Mouse (Mus musculus) heart, adult 2 months (tissue): ENCODE measurements around the gene Sppl3. TPM values are rescaled to one million over a fixed set of nuclear protein-coding genes. Genes with fewer than 3 reads are reported as not detected.

Experiments
- DNase-seq, 2 experiments: peaks; one replicate each; pipeline ENCODE4 v3.0.0; 2021
- H3K27ac ChIP-seq: fragments of 200-600 bp; 2 replicates; pipeline ENCODE4 v1.8.1; 2022
- H3K27me3 ChIP-seq: fragments of 200-500 bp; 2 replicates; pipeline ENCODE4 v1.6.1; 2012; ENCODE audit warnings: mild to moderate bottlenecking, low read length, inconsistent platforms, mixed read lengths; ENCODE audit not compliant: control insufficient read depth, insufficient read depth
- H3K36me3 ChIP-seq: fragments of 200-500 bp; 2 replicates; pipeline ENCODE4 v1.6.1; 2012; ENCODE audit warnings: low read length, inconsistent platforms; ENCODE audit not compliant: control insufficient read depth, insufficient read depth
- H3K4me1 ChIP-seq: fragments of 200-500 bp; 2 replicates; pipeline ENCODE4 v1.6.1; 2011; ENCODE audit warnings: low read length; ENCODE audit not compliant: control insufficient read depth, insufficient read depth
- H3K4me3 ChIP-seq: fragments of 200-600 bp; 2 replicates; pipeline ENCODE4 v1.8.1; 2022
- H3K79me2 ChIP-seq: fragments of 200-500 bp; replicated peaks from 2 replicates; pipeline ENCODE4 v1.6.1; 2012; ENCODE audit warnings: mild to moderate bottlenecking, inconsistent platforms, low read length, moderate library complexity, mixed read lengths; ENCODE audit not compliant: control insufficient read depth, insufficient read depth
- H3K9ac ChIP-seq: fragments of 200-500 bp; 2 replicates; pipeline ENCODE4 v1.6.1; 2012; ENCODE audit warnings: low read depth, mild to moderate bottlenecking, control low read depth, inconsistent platforms, low read length, mixed read lengths
- CTCF ChIP-seq: fragments of 200-600 bp; IDR thresholded peaks from 2 replicates; pipeline ENCODE4 v1.8.1; 2022; ENCODE audit warnings: antibody characterized with exemption, mild to moderate bottlenecking, moderate library complexity
- EP300 ChIP-seq: fragments of 200-500 bp; IDR thresholded peaks from 2 replicates; pipeline ENCODE4 v1.6.1; 2011; ENCODE audit warnings: low read depth, low read length, control low read depth; ENCODE audit not compliant: insufficient read depth
- POLR2A ChIP-seq: fragments of 200-500 bp; IDR thresholded peaks from 2 replicates; pipeline ENCODE4 v1.6.1; 2011; ENCODE audit warnings: mild to moderate bottlenecking, low read depth, low read length, control low read depth; ENCODE audit not compliant: insufficient read depth
- WGBS: fragments of 180-500 bp; shearing (Covaris S2); methylation state at CpG from one replicate; pipeline ENCODE4 v1.1.7; 2018; 5-methylcytosine and 5-hydroxymethylcytosine counted together
- intact Hi-C: fragments of 180-260 bp; cut with DNase I; formaldehyde crosslinking; loops from one replicate; pipeline ENCODE4 v1.15.1; 2025
- polyA plus RNA-seq: library from polyadenylated mRNA; depleted of rRNA; stranded (reverse); fragments of >200 nt; gene quantifications from 2 replicates; pipeline ENCODE4 v1.2.3, GENCODE M21; 2012
- total RNA-seq, 2 experiments: library from RNA; stranded (reverse); gene quantifications; 2 replicates each; pipeline ENCODE4 v1.2.3; 2021

Sppl3 gene
- total and polyA plus RNA-seq, 3 experiments: 32.0 to 40.8 (median 32.2) TPM

GRCm38 (mm10) chr5:115076144-115076901 lies 65.4 kb downstream of the Sppl3 start:
- peaks cover 6% of the 10 kb centered on the region for H3K4me1 ChIP-seq
- TF ChIP-seq POLR2A: no peak
- TF ChIP-seq EP300: 0 out of 2 replicates have a peak, but pooled peaks have one; percentile 29
- peak; percentile 91 for TF ChIP-seq CTCF
- H3K9ac ChIP-seq: no peak overlapping the region
- H3K27me3 ChIP-seq: no peaks in the 10 kb centered on the region
- peak; percentile 54 to 79 for DNase-seq
- no peak overlapping the region for H3K27ac ChIP-seq
- no peak overlapping the region for H3K4me3 ChIP-seq
- intact Hi-C loops: loop anchor here (1.0 to 2.0 kb wide), 2 partner anchors 64 to 97 kb away; no protein-coding TSS in a partner anchor
- WGBS: 45% methylated on average over 5 of the region's 5 CpGs
- H3K79me2 ChIP-seq: peaks cover 7% of the 10 kb centered on the region
- H3K36me3 ChIP-seq: no peaks in the 10 kb centered on the region

DNA sequence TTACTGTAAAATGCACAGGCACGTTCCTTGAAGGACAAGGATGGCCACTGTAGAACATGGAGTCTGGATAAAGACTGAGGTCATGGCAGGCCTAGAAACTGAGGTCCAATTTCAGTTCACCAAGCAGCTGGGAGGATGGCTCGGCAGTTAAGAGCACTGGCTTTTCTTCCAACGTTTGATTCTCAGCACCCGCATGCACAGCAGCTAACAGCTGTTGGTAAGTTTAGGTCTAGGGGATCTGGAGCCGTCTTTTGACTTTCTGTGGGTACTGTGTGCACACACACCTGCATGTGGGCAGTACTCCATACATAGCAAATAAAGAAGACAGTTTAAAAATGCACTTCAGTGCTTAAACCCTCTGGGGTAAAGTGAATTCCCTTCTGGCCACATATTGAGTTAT lies 70.7 kb downstream of the Sppl3 start:
- 78% methylated on average over 5 of the region's 5 CpGs for WGBS
- H3K4me3 ChIP-seq: no peak overlapping the region
- TF ChIP-seq POLR2A (no peak), EP300 (no peak), CTCF (no peak)
- intact Hi-C loops: no loop called here
- no peak for DNase-seq
- H3K4me1 ChIP-seq: no peaks in the 10 kb centered on the region
- no peak overlapping the region for H3K9ac ChIP-seq
- H3K27me3 ChIP-seq: no peaks in the 10 kb centered on the region
- no peak overlapping the region for H3K27ac ChIP-seq
- no peaks in the 10 kb centered on the region for H3K36me3 ChIP-seq
- H3K79me2 ChIP-seq: peaks cover 1% of the 10 kb centered on the region

DNA sequence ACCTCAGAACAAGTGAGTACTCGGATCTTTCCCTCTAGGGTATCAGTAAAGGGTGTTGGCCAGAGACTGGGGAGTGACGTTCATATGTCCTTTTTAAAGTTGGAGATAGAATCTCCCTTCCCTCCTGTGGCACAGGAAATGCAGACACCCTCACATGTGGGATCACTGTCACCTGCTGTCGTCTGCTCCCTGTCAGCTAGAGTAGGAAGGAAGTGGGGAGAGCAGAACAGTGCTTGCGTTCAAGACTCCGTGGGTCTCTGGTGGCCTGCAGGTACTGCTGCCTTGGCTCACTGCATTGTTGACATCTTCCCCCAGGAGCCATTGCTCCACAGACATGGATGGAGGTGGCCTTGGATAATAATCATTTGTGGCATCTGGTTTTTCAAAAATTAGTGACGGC lies 72.6 kb downstream of the Sppl3 start:
- intact Hi-C loops: no loop called here
- no peaks in the 10 kb centered on the region for H3K36me3 ChIP-seq
- H3K4me3 ChIP-seq: no peak overlapping the region
- H3K4me1 ChIP-seq: no peaks in the 10 kb centered on the region
- H3K27me3 ChIP-seq: no peaks in the 10 kb centered on the region
- H3K9ac ChIP-seq: no peak overlapping the region
- no peak overlapping the region for H3K27ac ChIP-seq
- no peak for DNase-seq
- 59% methylated on average over 6 of the region's 6 CpGs for WGBS
- no peak for TF ChIP-seq EP300
- no peak for TF ChIP-seq POLR2A
- TF ChIP-seq CTCF: no peak
- peaks cover 1% of the 10 kb centered on the region for H3K79me2 ChIP-seq

GRCm38 (mm10) chr5:115085675-115086074 lies 74.7 kb downstream of the Sppl3 start:
- 97% methylated on average over 2 of the region's 2 CpGs for WGBS
- no peaks in the 10 kb centered on the region for H3K36me3 ChIP-seq
- H3K9ac ChIP-seq: no peak overlapping the region
- no peak overlapping the region for H3K27ac ChIP-seq
- intact Hi-C loops: no loop called here
- H3K27me3 ChIP-seq: no peaks in the 10 kb centered on the region
- H3K4me1 ChIP-seq: no peaks in the 10 kb centered on the region
- TF ChIP-seq POLR2A: no peak
- peaks cover 4% of the 10 kb centered on the region; the same call in 1 of the 2 replicates for H3K79me2 ChIP-seq
- DNase-seq: no peak
- no peak overlapping the region for H3K4me3 ChIP-seq

DNA sequence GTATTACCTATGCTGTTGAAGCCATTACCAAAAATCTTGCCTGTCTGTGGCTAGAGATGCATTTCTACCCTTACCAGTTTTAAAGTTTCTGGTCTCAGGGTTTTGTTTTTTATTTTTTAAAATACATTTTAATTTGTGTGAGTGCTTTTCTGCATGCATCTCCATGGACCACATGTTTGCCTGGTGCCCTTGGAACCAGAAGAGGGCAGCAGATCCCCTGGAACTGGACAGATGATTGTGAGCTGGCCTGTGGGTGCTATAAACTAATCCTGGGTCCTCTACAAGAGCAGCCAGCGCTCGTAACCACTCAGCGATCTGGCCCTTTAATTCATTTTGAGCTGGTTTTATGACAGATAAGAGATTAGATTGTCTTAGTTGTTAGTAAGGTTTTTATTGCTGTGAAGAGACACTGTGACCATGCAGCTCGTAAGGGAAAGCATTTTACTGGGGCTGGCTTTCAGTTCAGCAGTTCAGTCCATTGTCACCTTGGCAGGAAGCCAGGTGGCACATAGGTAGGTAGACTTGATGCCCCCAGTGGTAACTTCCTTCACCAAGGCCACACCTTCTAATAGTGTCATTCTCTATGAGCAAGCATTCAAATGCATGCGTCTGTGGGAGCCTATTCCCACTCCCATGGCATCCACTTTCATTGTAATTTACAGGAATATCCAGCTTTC lies 78.8 kb downstream of the Sppl3 start:
- H3K79me2 ChIP-seq: peaks cover 4% of the 10 kb centered on the region; the same call in 1 of the 2 replicates
- DNase-seq: no peak
- 96% methylated on average over 5 of the region's 5 CpGs for WGBS
- H3K27me3 ChIP-seq: no peaks in the 10 kb centered on the region
- no peak overlapping the region for H3K27ac ChIP-seq
- no peak overlapping the region for H3K9ac ChIP-seq
- H3K4me3 ChIP-seq: no peak overlapping the region
- intact Hi-C loops: no loop called here
- TF ChIP-seq POLR2A (no peak), CTCF (peak; percentile 38; the same call in 1 of the 2 replicates), EP300 (no peak)
- H3K4me1 ChIP-seq: no peaks in the 10 kb centered on the region
- no peaks in the 10 kb centered on the region for H3K36me3 ChIP-seq

DNA sequence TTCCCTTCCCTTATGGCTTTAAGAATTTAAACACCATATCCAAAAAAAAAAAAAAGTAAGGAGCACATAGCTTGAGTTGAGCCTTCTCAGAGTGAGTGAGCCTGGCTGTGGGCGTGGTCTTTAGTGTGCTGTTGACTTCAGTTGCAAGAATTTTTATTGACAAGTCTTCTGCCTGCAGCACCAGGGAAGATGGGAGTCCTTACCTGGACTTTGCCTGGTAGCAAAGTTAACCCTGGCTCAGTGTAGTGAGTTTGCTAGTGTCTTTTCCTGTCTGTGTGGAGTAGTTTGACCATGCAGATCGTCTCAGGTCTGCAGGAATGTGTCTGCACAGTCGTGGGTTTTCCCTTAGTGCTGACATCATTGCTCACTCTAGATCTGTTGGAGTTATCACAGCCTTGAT lies 80.1 kb downstream of the Sppl3 start:
- no peaks in the 10 kb centered on the region for H3K27me3 ChIP-seq
- no peak overlapping the region for H3K9ac ChIP-seq
- TF ChIP-seq EP300: no peak
- TF ChIP-seq CTCF: no peak
- TF ChIP-seq POLR2A: no peak
- peaks cover 4% of the 10 kb centered on the region; the same call in 1 of the 2 replicates for H3K79me2 ChIP-seq
- WGBS: 49% methylated on average over 3 of the region's 3 CpGs
- no peak for DNase-seq
- H3K4me1 ChIP-seq: no peaks in the 10 kb centered on the region
- H3K27ac ChIP-seq: no peak overlapping the region
- H3K36me3 ChIP-seq: no peaks in the 10 kb centered on the region
- H3K4me3 ChIP-seq: no peak overlapping the region
- intact Hi-C loops: no loop called here
